Mouse (Mus musculus): ENCODE measurements at regions not wholly inside any gene's neighbourhood (a gene's known extent, or its start where the extent isn't known, plus 50 kb on each side); places are given as distances from the start of the nearest gene placed in this dataset.

- intact Hi-C loops (cut with DNase I): no loop called here
- no peak for DNase-seq (ENCODE audit: low spot score in 2 of 2)
Measured at GRCm38 (mm10) chrX:19597302-19597701, 116.2 kb upstream of the Tex13c3 start.

DNA sequence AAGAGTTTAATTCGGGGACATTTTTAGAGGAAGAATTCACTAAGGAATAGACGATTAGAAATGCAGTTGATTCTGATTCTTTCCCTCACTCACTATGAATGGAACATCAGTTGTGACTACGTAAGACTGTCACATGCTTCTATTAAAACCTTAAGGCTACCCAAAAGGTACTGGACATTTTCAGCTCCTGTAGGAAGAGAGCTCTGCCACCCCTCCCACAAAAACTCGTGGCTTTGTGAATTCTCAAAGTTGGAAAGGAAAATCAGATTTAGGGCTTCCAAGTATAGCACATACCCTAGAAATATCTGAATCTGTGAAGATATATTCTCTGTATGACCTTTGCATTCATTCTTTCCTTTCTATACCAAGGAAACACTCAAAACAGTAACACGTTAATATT is 74.8 kb upstream of the Tex13c3 start:
- DNase-seq (ENCODE audit: low spot score in 2 of 2): peak in 1 of 2 experiments; percentile 2
- intact Hi-C loops (cut with DNase I): no loop called here

Data from left cerebral cortex, postnatal 14 days (tissue).